ENCODE assay signal across 7 mouse cellular contexts in genomic region chr13:113035852-113036251, GRCm38 (mm10). TPM values are rescaled to one million over a fixed set of nuclear protein-coding genes. Genes with fewer than 3 reads are reported as not detected.
A peak's percentile ranks its signal among the peaks of the same experiment; 100 is the strongest.
DNase-seq lines count a peak whose midpoint lies in the region; ATAC-seq lines count a peak whose summit lies in the region.

No protein-coding gene starts in this region.

- no peak overlapping the region for H3K27ac ChIP-seq in hindbrain, embryonic 15.5 days (replicated peaks)

- peak overlapping the region; percentile 48 for H3K4me3 ChIP-seq in hindbrain, embryonic 15.5 days

- no peaks in the 10 kb centered on the region for H3K36me3 ChIP-seq in hindbrain, embryonic 15.5 days

- peaks cover 21% of the 10 kb centered on the region for H3K4me1 ChIP-seq in hindbrain, embryonic 15.5 days (replicated peaks)

- peaks cover 27% of the 10 kb centered on the region for H3K27me3 ChIP-seq in hindbrain, embryonic 15.5 days

- H3K9me3 ChIP-seq in hindbrain, embryonic 15.5 days: no peaks in the 10 kb centered on the region

- DNase-seq in ZHBTc4 (ENCODE audit: low read depth, low spot score): peak; percentile 93
- DNase-seq in cerebellum, postnatal 36 days: peak; percentile 58 to 71
- peak; percentile 84 for DNase-seq in gastrocnemius, adult 18-20 months (ENCODE audit: low spot score)
- peak; percentile 42 to 61 for DNase-seq in layer of hippocampus, postnatal 36 days
- DNase-seq in lung, postnatal 25 days (ENCODE audit: low spot score): peak; percentile 90
- peak; percentile 83 for DNase-seq in right cerebral cortex, adult 18-20 months

- H3K9ac ChIP-seq in hindbrain, embryonic 15.5 days: no peak overlapping the region

- WGBS in hindbrain, embryonic 15.5 days: 0% methylated on average over 4 of the region's 4 CpGs

- peak; percentile 82 for ATAC-seq in hindbrain, embryonic 15.5 days (ENCODE audit: low FRiP score, low read depth)

- H3K4me2 ChIP-seq in hindbrain, embryonic 15.5 days: peak overlapping the region; percentile 97

RNA-seq across cellular contexts. Expression of gene Cdc20b, which starts 0.9 kb away (rescaled TPM):
- total RNA-seq in gastrocnemius, adult 18-20 months (2021): not detected
- polyA plus RNA-seq in hindbrain, embryonic 15.5 days (2015; fragmentation: Nextera tagmentation; extraction: Ambion mirVana): 0.24 and 0.52 TPM in 2 replicates
- not detected for total RNA-seq in layer of hippocampus, postnatal 36 days (2021)

RNA-seq across cellular contexts. Expression of gene Gpx8, which starts 10.4 kb away (rescaled TPM):
- 1 to 10 TPM; 4.2 to 4.9 TPM for total RNA-seq in gastrocnemius, adult 18-20 months (2021)
- polyA plus RNA-seq in hindbrain, embryonic 15.5 days (2015; fragmentation: Nextera tagmentation; extraction: Ambion mirVana): 59.0 and 62.9 TPM in 2 replicates
- total RNA-seq in layer of hippocampus, postnatal 36 days (2021): 10 to 100 TPM; 10.1 to 10.9 TPM

RNA-seq across cellular contexts. Expression of gene Mcidas, which starts 42.2 kb away (rescaled TPM):
- not detected for total RNA-seq in gastrocnemius, adult 18-20 months (2021)
- 0.45 and 1.3 TPM in 2 replicates for polyA plus RNA-seq in hindbrain, embryonic 15.5 days (2015; fragmentation: Nextera tagmentation; extraction: Ambion mirVana)
- under 1 TPM; 0.42 to 0.66 TPM for total RNA-seq in layer of hippocampus, postnatal 36 days (2021)

RNA-seq across cellular contexts. Expression of gene Ccno, which starts 48.2 kb away (rescaled TPM):
- total RNA-seq in gastrocnemius, adult 18-20 months (2021): not detected
- polyA plus RNA-seq in hindbrain, embryonic 15.5 days (2015; fragmentation: Nextera tagmentation; extraction: Ambion mirVana): 0.67 and 1.4 TPM in 2 replicates
- 1 to 10 TPM; 4.3 to 5.0 TPM for total RNA-seq in layer of hippocampus, postnatal 36 days (2021)
